Mouse (Mus musculus): ENCODE measurements around the gene H2-T23. TPM values are rescaled to one million over a fixed set of nuclear protein-coding genes. Genes with fewer than 3 reads are reported as not detected.
"Not testable (repeated sequence)": the region's sequence is repeated elsewhere in the genome, so short reads cannot be mapped to it uniquely, and the experiment has no call there.

Gene H2-T23
- polyA plus RNA-seq, 1 experiment: 3.7 TPM

DNA sequence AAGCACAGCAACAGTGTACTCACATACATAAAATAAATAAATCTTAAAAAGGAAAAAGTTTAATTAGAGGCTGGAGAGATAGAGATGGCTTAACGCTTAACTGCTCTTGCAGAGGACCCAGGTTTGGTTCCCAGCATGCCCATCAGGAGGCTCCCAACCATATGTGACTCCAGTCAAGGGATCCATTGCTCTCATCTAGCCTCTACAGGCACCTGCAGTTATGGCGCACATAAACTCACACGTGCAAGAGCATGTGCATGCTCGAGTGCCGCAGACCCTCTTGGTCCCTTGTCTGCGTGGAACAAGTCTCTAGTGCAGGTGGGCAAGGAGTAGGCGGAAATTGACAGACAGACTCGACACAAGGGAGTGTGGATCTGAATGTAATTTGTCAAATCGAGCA is 10.6 kb downstream of the H2-T23 start:
- H3K27me3 ChIP-seq (ENCODE audit: control insufficient read depth): no peaks in the 10 kb centered on the region
- H3K36me3 ChIP-seq (ENCODE audit: control insufficient read depth): peaks cover 41% of the 10 kb centered on the region
- H3K4me3 ChIP-seq (replicated peaks): no peak overlapping the region
- H3K9me3 ChIP-seq (ENCODE audit: control insufficient read depth, low read length): no peaks in the 10 kb centered on the region; the same call in 1 of the 2 replicates
- H3K4me1 ChIP-seq (ENCODE audit: control insufficient read depth): peaks cover 76% of the 10 kb centered on the region
- TF ChIP-seq TAL1 (IDR thresholded peaks at IDR 0.05; ENCODE audit: low read length): no peak
- TF ChIP-seq GATA1 (IDR thresholded peaks at IDR 0.05; ENCODE audit: low read length): no peak

GRCm38 (mm10) chr17:36021309-36021708 is 11.3 kb downstream of the H2-T23 start:
- H3K4me3 ChIP-seq (replicated peaks): peak overlapping the region; percentile 80
- no peaks in the 10 kb centered on the region; the same call in 1 of the 2 replicates for H3K9me3 ChIP-seq (ENCODE audit: control insufficient read depth, low read length)
- no peaks in the 10 kb centered on the region for H3K27me3 ChIP-seq (ENCODE audit: control insufficient read depth)
- peaks cover 82% of the 10 kb centered on the region for H3K4me1 ChIP-seq (ENCODE audit: control insufficient read depth)
- no peak for TF ChIP-seq GATA1 (IDR thresholded peaks at IDR 0.05; ENCODE audit: low read length)
- TF ChIP-seq TAL1 (IDR thresholded peaks at IDR 0.05; ENCODE audit: low read length): no peak
- peaks cover 45% of the 10 kb centered on the region for H3K36me3 ChIP-seq (ENCODE audit: control insufficient read depth)

- H3K9me3 ChIP-seq (ENCODE audit: control insufficient read depth, low read length): no peaks in the 10 kb centered on the region
- H3K27me3 ChIP-seq (ENCODE audit: control insufficient read depth): no peaks in the 10 kb centered on the region
- peaks cover 87% of the 10 kb centered on the region for H3K4me1 ChIP-seq (ENCODE audit: control insufficient read depth)
- peaks cover 50% of the 10 kb centered on the region for H3K36me3 ChIP-seq (ENCODE audit: control insufficient read depth)
- TF ChIP-seq TAL1 (IDR thresholded peaks at IDR 0.05; ENCODE audit: low read length) (no peak), GATA1 (IDR thresholded peaks at IDR 0.05; ENCODE audit: low read length) (no peak)
- peak within 1 kb of the TSS; percentile 80 for H3K4me3 ChIP-seq (replicated peaks)
Measured at GRCm38 (mm10) chr17:36020191-36021073, 12.2 kb downstream of the H2-T23 start, which contains the start of gene H2-T24. TSS of gene H2-T24 (minus strand) at chr17:36020560.

- Histone ChIP-seq H3K4me3 (replicated peaks) (peak overlapping the region; percentile 80), H3K27me3 (ENCODE audit: control insufficient read depth) (no peaks in the 10 kb centered on the region), H3K36me3 (ENCODE audit: control insufficient read depth) (peaks cover 53% of the 10 kb centered on the region), H3K9me3 (ENCODE audit: control insufficient read depth, low read length) (no peaks in the 10 kb centered on the region), H3K4me1 (ENCODE audit: control insufficient read depth) (peaks cover 87% of the 10 kb centered on the region)
- TF ChIP-seq GATA1 (IDR thresholded peaks at IDR 0.05; ENCODE audit: low read length) (no peak), TAL1 (IDR thresholded peaks at IDR 0.05; ENCODE audit: low read length) (no peak)
Measured at GRCm38 (mm10) chr17:36019519-36019918, 13.1 kb downstream of the H2-T23 start.

GRCm38 (mm10) chr17:36018979-36019378 is 13.7 kb downstream of the H2-T23 start:
- TF ChIP-seq TAL1 (IDR thresholded peaks at IDR 0.05; ENCODE audit: low read length) (no peak), GATA1 (IDR thresholded peaks at IDR 0.05; ENCODE audit: low read length) (no peak)
- Histone ChIP-seq H3K36me3 (ENCODE audit: control insufficient read depth) (peaks cover 55% of the 10 kb centered on the region), H3K27me3 (ENCODE audit: control insufficient read depth) (no peaks in the 10 kb centered on the region), H3K4me1 (ENCODE audit: control insufficient read depth) (peaks cover 87% of the 10 kb centered on the region), H3K9me3 (ENCODE audit: control insufficient read depth, low read length) (no peaks in the 10 kb centered on the region), H3K4me3 (replicated peaks) (peak overlapping the region; percentile 80)

- Histone ChIP-seq H3K4me3 (replicated peaks) (peak overlapping the region; percentile 59), H3K36me3 (ENCODE audit: control insufficient read depth) (peaks cover 50% of the 10 kb centered on the region), H3K27me3 (ENCODE audit: control insufficient read depth) (no peaks in the 10 kb centered on the region), H3K4me1 (ENCODE audit: control insufficient read depth) (peaks cover 69% of the 10 kb centered on the region), H3K9me3 (ENCODE audit: control insufficient read depth, low read length) (no peaks in the 10 kb centered on the region)
- TF ChIP-seq TAL1 (IDR thresholded peaks at IDR 0.05; ENCODE audit: low read length) (no peak), GATA1 (IDR thresholded peaks at IDR 0.05; ENCODE audit: low read length) (no peak)
Measured at GRCm38 (mm10) chr17:36017046-36017445, 15.6 kb downstream of the H2-T23 start.

GRCm38 (mm10) chr17:36014977-36015376 is 17.7 kb downstream of the H2-T23 start:
- no peak for TF ChIP-seq TAL1 (IDR thresholded peaks at IDR 0.05; ENCODE audit: low read length)
- TF ChIP-seq GATA1 (IDR thresholded peaks at IDR 0.05; ENCODE audit: low read length): no peak
- no peaks in the 10 kb centered on the region for H3K9me3 ChIP-seq (ENCODE audit: control insufficient read depth, low read length)
- H3K36me3 ChIP-seq (ENCODE audit: control insufficient read depth): peaks cover 44% of the 10 kb centered on the region
- H3K4me3 ChIP-seq (replicated peaks): no peak overlapping the region
- peaks cover 52% of the 10 kb centered on the region for H3K4me1 ChIP-seq (ENCODE audit: control insufficient read depth)
- H3K27me3 ChIP-seq (ENCODE audit: control insufficient read depth): no peaks in the 10 kb centered on the region

- peaks cover 33% of the 10 kb centered on the region for H3K9me3 ChIP-seq (ENCODE audit: control insufficient read depth, low read length)
- H3K27me3 ChIP-seq (ENCODE audit: control insufficient read depth); H3K4me3 ChIP-seq (replicated peaks): not testable (repeated sequence)
- peaks cover 60% of the 10 kb centered on the region for H3K4me1 ChIP-seq (ENCODE audit: control insufficient read depth)
- H3K36me3 ChIP-seq (ENCODE audit: control insufficient read depth): peaks cover 70% of the 10 kb centered on the region
Measured at GRCm38 (mm10) chr17:36004409-36004808, 28.2 kb downstream of the H2-T23 start.

GRCm38 (mm10) chr17:36003331-36003730 is 29.3 kb downstream of the H2-T23 start:
- Histone ChIP-seq H3K27me3 (ENCODE audit: control insufficient read depth) (no peaks in the 10 kb centered on the region), H3K9me3 (ENCODE audit: control insufficient read depth, low read length) (peaks cover 33% of the 10 kb centered on the region), H3K4me3 (replicated peaks) (no peak overlapping the region), H3K4me1 (ENCODE audit: control insufficient read depth) (peaks cover 70% of the 10 kb centered on the region), H3K36me3 (ENCODE audit: control insufficient read depth) (peaks cover 77% of the 10 kb centered on the region)
- TF ChIP-seq GATA1 (IDR thresholded peaks at IDR 0.05; ENCODE audit: low read length) (no peak), TAL1 (IDR thresholded peaks at IDR 0.05; ENCODE audit: low read length) (no peak)
